Mouse (Mus musculus) embryonic fibroblast, embryonic 13.5 days (primary cell): ENCODE results near the gene Car7.

Experiments used
- CTCF ChIP-seq: IDR thresholded peaks from 2 replicates; pipeline ENCODE4 v1.5.1; 2011; ENCODE audit warnings: mild to moderate bottlenecking, control low read depth, low read length, moderate library complexity, borderline replicate concordance; ENCODE audit not compliant: insufficient read depth
- POLR2A ChIP-seq: IDR thresholded peaks from 2 replicates; pipeline ENCODE4 v1.6.1; 2011; ENCODE audit warnings: low read depth, mild to moderate bottlenecking, control low read depth, low read length, moderate library complexity

DNA sequence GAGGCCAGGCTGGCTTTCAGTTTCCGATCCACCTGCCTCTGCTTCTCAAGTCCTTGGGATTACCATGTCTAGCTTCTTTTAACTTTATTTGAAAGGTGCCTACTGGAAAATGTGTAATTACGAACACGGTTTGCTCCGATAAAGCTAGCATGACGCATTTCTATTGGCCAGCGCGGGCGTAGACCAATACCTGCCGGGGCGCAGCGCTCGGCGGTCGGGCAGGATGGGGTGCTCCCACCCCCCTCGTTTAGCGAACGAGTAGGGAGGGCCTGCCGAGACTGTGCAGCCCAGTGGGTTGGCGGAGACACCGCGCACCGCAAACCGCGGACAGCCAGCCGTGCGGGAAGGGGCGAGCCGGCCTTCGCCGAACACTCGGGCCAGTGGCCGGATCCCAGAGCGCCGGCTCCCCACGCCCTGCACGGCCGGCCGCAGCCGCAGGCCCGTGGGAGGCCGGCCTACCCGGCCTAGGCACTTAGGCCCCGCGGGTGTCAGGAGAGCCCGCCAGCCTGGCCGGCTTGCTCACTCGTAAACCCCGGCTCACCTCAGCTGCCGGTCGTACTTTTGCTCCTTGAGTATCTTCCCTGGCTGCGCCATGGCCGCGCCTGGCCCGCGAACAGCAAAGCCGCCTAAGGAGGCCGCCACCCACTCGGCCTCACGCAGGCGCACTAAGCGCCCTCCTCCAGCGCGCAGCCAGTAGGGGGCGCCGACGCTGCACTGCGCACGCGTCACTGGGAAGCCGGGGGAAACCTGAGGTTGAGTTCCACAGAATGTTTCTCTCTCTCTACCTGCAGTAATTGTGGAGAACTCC, at the start of gene Car7, which contains the start of gene Nae1:
- TF ChIP-seq CTCF (peak; percentile 96), POLR2A (peak; percentile 96)
